In the genomic region with DNA sequence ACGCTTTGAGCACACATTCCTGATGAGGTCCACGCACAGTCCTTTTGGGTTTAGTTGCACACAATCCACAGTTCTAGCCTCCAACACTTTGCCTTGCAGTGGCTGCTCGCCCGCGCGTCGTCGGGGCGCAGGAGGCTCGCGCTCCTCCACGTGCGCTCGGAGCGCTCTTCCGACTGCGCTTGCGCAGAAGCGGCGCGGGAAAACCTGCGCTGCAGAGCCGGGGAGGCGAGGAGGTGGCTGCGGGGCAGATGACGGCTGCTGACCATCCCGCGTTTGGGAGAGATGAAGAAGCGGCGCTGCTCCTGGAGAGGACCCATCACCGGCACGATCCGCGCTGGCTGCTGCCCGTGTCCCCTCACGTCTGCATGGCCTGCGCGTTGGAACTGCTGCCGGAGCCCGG, we compare ENCODE assay signal across 10 mouse cellular contexts. TPM values are rescaled to one million over a fixed set of nuclear protein-coding genes. Genes with fewer than 3 reads are reported as not detected.
DNase-seq lines count a peak whose midpoint lies in the region; ATAC-seq and TF ChIP-seq lines count a peak whose summit lies in the region.
"Had no signal": no experiment of that assay in that cellular context is flagged by ENCODE, and none has a peak within 500 bp of the region (broad histone marks: within the 10 kb centered on the region; RNA-seq: fewer than 3 reads in every experiment).

TSS of gene Mei1 (plus strand) at position 99 of the 400 bp plus-strand sequence.

- no peak for ATAC-seq in heart, embryonic 11.5 days (replicated peaks; ENCODE audit: insufficient number of reproducible peaks, low FRiP score, low TSS enrichment)
- no peak for ATAC-seq in forebrain, embryonic 12.5 days (ENCODE audit: low FRiP score)
- no peak for ATAC-seq in limb, embryonic 15.5 days (ENCODE audit: insufficient number of reproducible peaks, low FRiP score, low TSS enrichment, low read depth)
- ATAC-seq in megakaryocyte-erythroid progenitor cell, adult 5-6 weeks (replicated peaks; ENCODE audit: low FRiP score, low TSS enrichment, poor library complexity, severe bottlenecking), result no peak

- H3K27me3 ChIP-seq in heart, embryonic 11.5 days (ENCODE audit: control insufficient read depth, insufficient read depth, low read length), result peaks cover 56% of the 10 kb centered on the region
- H3K27me3 ChIP-seq in E14TG2a.4 (ENCODE audit: insufficient read depth, low read length), result peaks cover 87% of the 10 kb centered on the region
- H3K27me3 ChIP-seq in forebrain, embryonic 12.5 days, result peaks cover 56% of the 10 kb centered on the region
- peaks cover 55% of the 10 kb centered on the region for H3K27me3 ChIP-seq in limb, embryonic 15.5 days

- H3K27ac ChIP-seq in heart, embryonic 11.5 days (ENCODE audit: low read depth, low read length), result no peak within 1 kb of the TSS
- no peak within 1 kb of the TSS for H3K27ac ChIP-seq in forebrain, embryonic 12.5 days
- no peak within 1 kb of the TSS for H3K27ac ChIP-seq in limb, embryonic 15.5 days

- peak within 1 kb of the TSS; percentile 45 for H3K4me2 ChIP-seq in heart, embryonic 11.5 days
- peak within 1 kb of the TSS; percentile 21 for H3K4me2 ChIP-seq in forebrain, embryonic 12.5 days
- H3K4me2 ChIP-seq in limb, embryonic 15.5 days, result peak within 1 kb of the TSS; percentile 31

- no peak within 1 kb of the TSS for H3K9ac ChIP-seq in heart, embryonic 11.5 days (ENCODE audit: low read depth, low read length)
- H3K9ac ChIP-seq in forebrain, embryonic 12.5 days, result no peak within 1 kb of the TSS
- no peak within 1 kb of the TSS for H3K9ac ChIP-seq in limb, embryonic 15.5 days

- no peaks in the 10 kb centered on the region for H3K36me3 ChIP-seq in heart, embryonic 11.5 days (ENCODE audit: control insufficient read depth, insufficient read depth, low read length)
- H3K36me3 ChIP-seq in E14TG2a.4 (ENCODE audit: insufficient read depth, low read length), result no peaks in the 10 kb centered on the region
- H3K36me3 ChIP-seq in forebrain, embryonic 12.5 days (replicated peaks), result no peaks in the 10 kb centered on the region
- H3K36me3 ChIP-seq in limb, embryonic 15.5 days, result no peaks in the 10 kb centered on the region

- peaks cover 3% of the 10 kb centered on the region; the same call in 1 of the 2 replicates for H3K9me3 ChIP-seq in heart, embryonic 11.5 days (replicated peaks; ENCODE audit: control insufficient read depth, low read length)
- H3K9me3 ChIP-seq in E14TG2a.4 (ENCODE audit: low read length), result peaks cover 10% of the 10 kb centered on the region; the same call in 1 of the 2 replicates
- H3K9me3 ChIP-seq in forebrain, embryonic 12.5 days, result peaks cover 6% of the 10 kb centered on the region; the same call in 1 of the 2 replicates
- H3K9me3 ChIP-seq in limb, embryonic 15.5 days, result no peaks in the 10 kb centered on the region

- H3K4me1 ChIP-seq in heart, embryonic 11.5 days (ENCODE audit: control insufficient read depth, insufficient read depth, low read length), result no peaks in the 10 kb centered on the region
- H3K4me1 ChIP-seq in E14TG2a.4 (replicated peaks; ENCODE audit: low read depth, low read length), result peaks cover 25% of the 10 kb centered on the region
- no peaks in the 10 kb centered on the region for H3K4me1 ChIP-seq in forebrain, embryonic 12.5 days
- H3K4me1 ChIP-seq in limb, embryonic 15.5 days, result peaks cover 12% of the 10 kb centered on the region; the same call in 1 of the 2 replicates

- WGBS in heart, embryonic 11.5 days (ENCODE audit: insufficient replicate concordance), result 19% methylated on average over 39 of the region's 40 CpGs
- WGBS in forebrain, embryonic 12.5 days, result 22% methylated on average over 40 of the region's 40 CpGs
- WGBS in limb, embryonic 15.5 days, result 21% methylated on average over 40 of the region's 40 CpGs

- peak within 1 kb of the TSS; percentile 19; the same call in 1 of the 2 replicates for H3K4me3 ChIP-seq in heart, embryonic 11.5 days (ENCODE audit: low read depth, low read length)
- peak within 1 kb of the TSS; percentile 65 for H3K4me3 ChIP-seq in E14TG2a.4 (replicated peaks; ENCODE audit: low read length)
- H3K4me3 ChIP-seq in forebrain, embryonic 12.5 days (replicated peaks), result peak within 1 kb of the TSS; percentile 8; the same call in 1 of the 2 replicates
- peak within 1 kb of the TSS; percentile 20 for H3K4me3 ChIP-seq in limb, embryonic 15.5 days
- H3K4me3 ChIP-seq: myocyte had no signal

- TF ChIP-seq CTCF in E14TG2a.4 (conservative IDR thresholded peaks at IDR 0.05; ENCODE audit: low read length), result no peak

- DNase-seq in heart, postnatal 4 days, result no peak
- DNase-seq in left cerebral cortex, adult 11 months (ENCODE audit: low spot score), result no peak
- no peak for DNase-seq in right cerebral cortex, postnatal 10 days (ENCODE audit: low spot score in 2 of 2)
- DNase-seq: adrenal gland, postnatal 25 days had no signal

RNA-seq across cellular contexts. Expression of gene Mei1, which starts in this region (rescaled TPM):
- not detected in 2 replicates for polyA plus RNA-seq in heart, embryonic 11.5 days (2014; fragmentation: Nextera tagmentation; extraction: Ambion mirVana)
- total RNA-seq in heart, postnatal 4 days (2021), result not detected
- 0.06 and 0.08 TPM in 2 replicates for polyA plus RNA-seq in forebrain, embryonic 12.5 days (2016; fragmentation: Nextera tagmentation; extraction: Ambion mirVana)
- polyA plus RNA-seq in limb, embryonic 15.5 days (2015; fragmentation: Nextera tagmentation; extraction: Ambion mirVana), result 0.05 TPM in 1 of 2 replicates, not detected in the other
- not detected in 2 replicates for total RNA-seq in megakaryocyte-erythroid progenitor cell, adult 5-6 weeks (2014; fragmentation: Nextera tagmentation)
- not detected in 2 replicates for total RNA-seq in megakaryocyte-erythroid progenitor cell, adult 5-6 weeks (2017)

Comparison
In these comparisons a context has a peak if more than half of its experiments do, and no peak if none do; other contexts are left out.
1. H3K4me3 ChIP-seq: peak in every context shown above with its lines; median percentile 65 in E14TG2a.4; 20 in limb, embryonic 15.5 days; 19 in heart, embryonic 11.5 days; 8 in forebrain, embryonic 12.5 days.